Mouse (Mus musculus) E14TG2a.4 (cell line): ENCODE measurements at regions not wholly inside any gene's neighbourhood (a gene's known extent, or its start where the extent isn't known, plus 50 kb on each side); places are given as distances from the start of the nearest gene placed in this dataset.

Experiments
- CTCF ChIP-seq: conservative IDR thresholded peaks from 2 replicates; pipeline ENCODE4 v1.5.1; 2014; ENCODE audit warnings: low read length
- NANOG ChIP-seq: IDR thresholded peaks from 2 replicates; pipeline ENCODE4 v1.6.1; 2014; ENCODE audit warnings: borderline replicate concordance, low read length, mixed read lengths
- POU5F1 ChIP-seq: IDR thresholded peaks from 2 replicates; pipeline ENCODE4 v1.6.1; 2014; ENCODE audit warnings: low read length, borderline replicate concordance

- peak; percentile 96 for TF ChIP-seq CTCF
- no peak for TF ChIP-seq POU5F1
- TF ChIP-seq NANOG, result no peak
These were observed 144.7 kb upstream of the Rpl38 start for GRCm38 (mm10) chr11:114523444-114524238.
